Mouse (Mus musculus) spleen, adult 2 months (tissue): Measurements from ENCODE around the gene Cyp46a1. TPM values are rescaled to one million over a fixed set of nuclear protein-coding genes. Genes with fewer than 3 reads are reported as not detected.

Experiments
- DNase-seq, 2 experiments: peaks; one replicate each; pipeline versions ENCODE4 v3.0.0 to v3.0.0-alpha.2; 2012 to 2021; ENCODE audit warnings: low spot score in 2 of 2, low read depth in 1 of 2
- H3K27ac ChIP-seq: fragments of 200-500 bp; 2 replicates; pipeline ENCODE4 v1.5.1; 2012; ENCODE audit warnings: low read length, inconsistent platforms; ENCODE audit not compliant: insufficient read depth
- H3K27me3 ChIP-seq: fragments of 200-500 bp; 2 replicates; pipeline ENCODE4 v1.6.1; 2012; ENCODE audit warnings: mild to moderate bottlenecking, moderate library complexity, low read length, inconsistent platforms; ENCODE audit not compliant: control insufficient read depth, insufficient read depth
- H3K36me3 ChIP-seq: fragments of 200-500 bp; 2 replicates; pipeline ENCODE4 v1.6.1; 2012; ENCODE audit warnings: mild to moderate bottlenecking, low read length, inconsistent platforms; ENCODE audit not compliant: control insufficient read depth, insufficient read depth
- H3K4me1 ChIP-seq: fragments of 200-500 bp; 2 replicates; pipeline ENCODE4 v1.6.1; 2011; ENCODE audit warnings: inconsistent platforms; ENCODE audit not compliant: control insufficient read depth, insufficient read depth, insufficient read length
- H3K4me3 ChIP-seq: fragments of 200-500 bp; 2 replicates; pipeline ENCODE4 v1.5.1; 2011; ENCODE audit warnings: mild to moderate bottlenecking, inconsistent platforms; ENCODE audit not compliant: insufficient read depth, insufficient read length; ENCODE audit errors: extremely low read depth
- CTCF ChIP-seq: fragments of 200-500 bp; IDR thresholded peaks from 2 replicates; pipeline ENCODE4 v1.5.1; 2011; ENCODE audit warnings: mild to moderate bottlenecking, inconsistent platforms; ENCODE audit not compliant: insufficient read depth, insufficient read length, insufficient replicate concordance; ENCODE audit errors: extremely low read depth
- POLR2A ChIP-seq: fragments of 200-500 bp; IDR thresholded peaks from 2 replicates; pipeline ENCODE4 v1.6.1; 2011; ENCODE audit warnings: low read depth, low read length, inconsistent platforms
- WGBS: fragments of 180-500 bp; shearing (Covaris S2); methylation state at CpG from one replicate; pipeline ENCODE4 v1.1.7; 2018; 5-methylcytosine and 5-hydroxymethylcytosine counted together
- polyA plus RNA-seq: library from polyadenylated mRNA; depleted of rRNA; stranded (reverse); fragments of >200 nt; gene quantifications from 2 replicates; pipeline ENCODE4 v1.2.3, GENCODE M21; 2012

Gene Cyp46a1
- polyA plus RNA-seq, 1 experiment = 3.7 TPM

DNA sequence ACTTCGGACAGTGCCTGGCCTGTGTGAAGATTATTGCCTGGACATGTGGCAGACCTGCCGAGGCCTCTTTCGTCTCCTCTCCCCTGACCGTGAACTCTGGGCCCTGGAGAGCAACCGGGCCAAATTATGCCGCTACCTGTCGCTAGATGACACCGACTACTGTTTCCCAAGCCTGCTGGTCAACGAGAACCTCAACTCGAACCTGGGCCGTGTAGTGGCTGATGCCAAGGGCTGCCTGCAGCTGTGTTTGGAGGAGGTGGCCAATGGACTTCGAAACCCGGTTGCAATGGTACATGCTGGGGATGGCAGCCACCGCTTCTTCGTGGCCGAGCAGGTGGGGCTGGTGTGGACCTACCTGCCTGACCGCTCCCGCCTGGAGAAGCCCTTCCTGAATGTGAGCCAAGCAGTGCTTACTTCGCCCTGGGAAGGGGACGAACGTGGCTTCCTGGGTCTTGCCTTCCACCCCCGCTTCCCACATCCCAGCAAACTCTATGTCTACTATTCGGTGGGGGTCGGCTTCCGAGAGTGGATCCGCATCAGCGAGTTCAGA, 22.4 kb upstream of the Cyp46a1 start:
- Histone ChIP-seq H3K4me3 (no peak overlapping the region), H3K36me3 (no peaks in the 10 kb centered on the region), H3K27ac (peak overlapping the region; percentile 19; the same call in 1 of the 2 replicates), H3K27me3 (no peaks in the 10 kb centered on the region), H3K4me1 (no peaks in the 10 kb centered on the region)
- DNase-seq = no peak
- WGBS = 93% methylated on average over 27 of the region's 27 CpGs
- no peak for TF ChIP-seq CTCF

DNA sequence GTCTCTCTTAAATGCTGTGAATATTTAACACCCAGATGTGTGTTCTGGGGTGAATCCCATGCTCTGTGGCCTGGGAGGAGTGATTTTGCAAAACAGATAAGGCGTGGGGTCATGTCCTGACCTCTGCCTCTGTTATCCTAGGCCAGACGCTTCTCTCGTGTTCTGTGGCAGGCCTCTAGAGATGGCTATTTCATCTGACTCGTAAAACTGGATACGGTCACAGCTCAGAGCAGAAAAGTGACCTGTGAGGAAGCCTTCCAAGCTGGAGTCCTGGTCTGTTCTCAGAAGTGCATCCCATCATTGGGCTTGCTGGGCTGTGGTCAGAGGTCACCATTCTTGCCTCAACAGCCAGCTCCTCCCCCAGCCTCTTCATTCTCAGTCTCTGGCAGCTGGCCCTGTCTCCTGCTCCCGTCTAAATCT, 21.7 kb upstream of the Cyp46a1 start:
- H3K4me1 ChIP-seq = no peaks in the 10 kb centered on the region
- H3K27ac ChIP-seq = peak overlapping the region; percentile 19; the same call in 1 of the 2 replicates
- TF ChIP-seq CTCF (no peak), POLR2A (no peak)
- 69% methylated on average over 6 of the region's 6 CpGs for WGBS
- DNase-seq = no peak
- no peak overlapping the region for H3K4me3 ChIP-seq
- H3K36me3 ChIP-seq = no peaks in the 10 kb centered on the region
- no peaks in the 10 kb centered on the region for H3K27me3 ChIP-seq

DNA sequence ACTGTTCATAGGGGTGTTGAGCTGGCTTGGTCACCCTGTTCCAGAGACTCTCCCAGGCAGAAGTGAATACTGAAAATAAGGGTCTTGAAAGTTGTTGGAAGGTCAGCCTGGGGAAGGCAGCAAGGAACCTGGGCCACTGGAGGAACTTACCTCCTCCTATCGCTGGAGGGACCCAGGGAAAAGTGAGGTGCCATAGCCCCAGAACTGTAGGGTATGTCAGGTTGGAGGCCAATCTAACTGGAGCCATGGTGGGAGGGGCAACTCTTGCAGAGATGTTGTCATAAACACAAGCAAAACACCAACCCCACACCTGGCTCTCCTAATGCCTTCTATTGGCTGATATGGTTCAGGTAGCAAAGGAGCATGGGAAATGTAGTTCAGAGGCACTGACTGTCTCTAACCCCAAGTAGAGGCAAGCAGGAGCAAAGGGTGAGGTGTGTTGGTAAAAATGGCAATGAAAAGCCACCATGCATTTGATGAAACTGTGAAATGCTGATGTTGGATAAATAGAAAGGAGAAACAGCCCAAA, 20.9 kb upstream of the Cyp46a1 start:
- TF ChIP-seq POLR2A = no peak
- DNase-seq = no peak
- H3K27ac ChIP-seq = no peak overlapping the region
- H3K4me1 ChIP-seq = no peaks in the 10 kb centered on the region
- no peaks in the 10 kb centered on the region for H3K36me3 ChIP-seq
- WGBS = 82% methylated on average over 1 of the region's 1 CpGs
- H3K27me3 ChIP-seq = peaks cover 4% of the 10 kb centered on the region; the same call in 1 of the 2 replicates
- no peak overlapping the region for H3K4me3 ChIP-seq

DNA sequence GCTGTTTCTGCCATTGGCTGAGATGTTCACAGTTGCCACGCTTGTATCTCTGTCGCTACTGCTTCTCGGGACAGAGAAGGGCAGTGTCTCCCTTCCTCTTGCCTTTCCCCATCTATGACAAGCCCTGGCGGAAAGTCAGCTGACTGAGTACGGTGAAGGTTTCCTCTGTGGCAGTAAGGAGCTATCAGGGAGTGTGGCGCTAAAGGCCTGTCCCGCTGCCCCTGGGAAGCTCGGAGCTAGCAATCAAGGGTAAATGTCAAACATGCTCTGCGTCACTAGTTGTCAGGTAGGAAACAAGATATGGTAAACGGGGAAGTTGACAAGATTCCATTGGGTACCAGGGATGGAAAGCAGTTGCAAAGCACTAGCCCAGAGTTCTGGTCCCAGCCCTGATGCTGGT, 18.4 kb upstream of the Cyp46a1 start:
- Histone ChIP-seq H3K36me3 (no peaks in the 10 kb centered on the region), H3K4me3 (no peak overlapping the region), H3K27me3 (peaks cover 4% of the 10 kb centered on the region; the same call in 1 of the 2 replicates), H3K4me1 (no peaks in the 10 kb centered on the region), H3K27ac (no peak overlapping the region)
- no peak for DNase-seq
- no peak for TF ChIP-seq POLR2A
- no peak for TF ChIP-seq CTCF
- WGBS = 44% methylated on average over 10 of the region's 10 CpGs

DNA sequence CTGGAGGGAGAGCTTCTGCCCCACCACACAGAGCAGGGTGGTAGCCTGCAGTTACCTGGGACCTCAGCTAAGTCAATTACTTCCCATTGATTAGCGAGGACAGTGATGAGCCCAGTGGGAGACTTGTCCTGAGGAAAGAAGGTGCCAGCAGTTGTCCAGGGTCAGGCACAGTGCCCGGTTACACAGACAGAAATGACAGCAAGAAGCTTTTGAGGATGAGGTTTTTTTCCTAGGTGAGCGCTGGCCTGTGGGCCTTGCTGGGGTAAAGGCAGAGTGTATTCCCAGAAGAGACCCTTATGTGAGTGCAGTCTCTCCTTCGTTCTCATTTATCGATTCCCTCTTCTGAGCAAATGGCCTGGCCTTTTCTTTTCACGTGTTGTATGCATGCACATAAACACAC, 17.5 kb upstream of the Cyp46a1 start:
- TF ChIP-seq POLR2A = no peak
- no peak for TF ChIP-seq CTCF
- Histone ChIP-seq H3K27me3 (peaks cover 4% of the 10 kb centered on the region; the same call in 1 of the 2 replicates), H3K4me1 (no peaks in the 10 kb centered on the region), H3K4me3 (no peak overlapping the region), H3K27ac (no peak overlapping the region), H3K36me3 (no peaks in the 10 kb centered on the region)
- 40% methylated on average over 6 of the region's 6 CpGs for WGBS
- DNase-seq = no peak

DNA sequence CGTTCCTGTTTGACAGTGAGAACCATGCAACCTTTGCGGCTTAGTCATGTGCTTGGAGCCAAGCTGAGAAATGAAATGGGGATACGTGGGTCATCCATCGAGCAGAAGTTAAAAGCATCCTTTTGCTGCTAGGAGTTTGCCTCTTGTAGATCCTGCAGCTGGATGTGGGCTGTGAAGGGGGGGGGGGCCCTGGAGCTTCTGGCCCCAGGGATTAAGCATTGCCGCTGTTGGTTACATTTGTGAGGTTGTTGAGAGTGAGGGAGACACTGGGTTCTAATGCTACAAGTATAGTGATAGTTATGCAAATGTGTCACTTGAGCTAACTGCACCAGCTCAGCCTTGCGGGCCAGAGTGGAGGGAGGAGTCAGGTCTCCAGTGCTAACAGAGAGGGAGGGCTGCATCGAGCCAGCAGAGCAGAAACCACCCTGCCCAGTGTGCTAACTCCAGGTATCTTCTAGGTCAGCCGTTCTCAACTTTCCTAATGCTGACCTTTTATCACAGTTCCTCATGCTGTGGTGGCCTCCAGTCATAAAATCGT, 16.9 kb upstream of the Cyp46a1 start:
- no peaks in the 10 kb centered on the region for H3K4me1 ChIP-seq
- H3K36me3 ChIP-seq = no peaks in the 10 kb centered on the region
- H3K27ac ChIP-seq = no peak overlapping the region
- H3K4me3 ChIP-seq = no peak overlapping the region
- DNase-seq = no peak
- H3K27me3 ChIP-seq = peaks cover 4% of the 10 kb centered on the region; the same call in 1 of the 2 replicates
- WGBS = 8% methylated on average over 9 of the region's 9 CpGs
- TF ChIP-seq POLR2A (no peak), CTCF (no peak)

DNA sequence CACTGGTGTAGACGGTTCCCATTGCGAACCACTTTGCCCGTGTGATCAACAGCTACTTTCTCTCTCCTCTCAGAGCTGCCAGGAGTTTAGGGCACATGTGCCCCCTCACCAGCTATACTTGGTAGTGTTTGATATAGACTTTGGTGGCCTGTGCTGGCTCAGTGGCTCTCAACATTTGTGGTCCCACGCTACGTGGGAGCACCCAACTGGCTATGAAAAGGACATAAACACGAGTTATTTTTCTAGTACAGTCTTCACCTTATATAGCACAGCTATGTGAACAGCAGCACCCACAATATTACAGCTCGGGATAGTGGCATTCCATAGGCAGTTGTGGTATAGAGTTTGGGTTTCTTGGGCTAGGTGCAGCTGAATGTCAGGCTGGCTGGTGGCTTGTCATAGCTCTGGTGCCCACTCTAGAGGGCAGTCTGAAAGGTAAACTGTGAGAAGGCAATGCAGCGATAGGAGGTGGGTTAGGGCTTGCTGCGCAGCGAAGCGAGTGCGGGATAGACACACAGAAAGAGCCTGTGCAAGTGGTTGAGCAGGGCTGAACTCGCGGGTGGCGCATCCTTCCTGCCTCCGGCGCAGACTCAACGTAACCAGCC, 16.3 kb upstream of the Cyp46a1 start:
- no peak overlapping the region for H3K4me3 ChIP-seq
- H3K27me3 ChIP-seq = peaks cover 4% of the 10 kb centered on the region; the same call in 1 of the 2 replicates
- no peak for TF ChIP-seq POLR2A
- TF ChIP-seq CTCF = no peak
- WGBS = 20% methylated on average over 18 of the region's 18 CpGs
- H3K4me1 ChIP-seq = no peaks in the 10 kb centered on the region
- H3K27ac ChIP-seq = no peak overlapping the region
- no peak for DNase-seq
- H3K36me3 ChIP-seq = no peaks in the 10 kb centered on the region
